Mouse (Mus musculus): Measurements from ENCODE around the gene Tmem45a. TPM values are rescaled to one million over a fixed set of nuclear protein-coding genes. Genes with fewer than 3 reads are reported as not detected.

The Tmem45a gene
- total RNA-seq, 2 experiments from 2014 or later, result not detected

GRCm38 (mm10) chr16:56799541-56800029, 86.4 kb downstream of the Tmem45a start:
- ATAC-seq (replicated peaks; ENCODE audit: low FRiP score, poor library complexity, severe bottlenecking), result no peak

GRCm38 (mm10) chr16:56798873-56799272, 87.1 kb downstream of the Tmem45a start:
- no peak for ATAC-seq (replicated peaks; ENCODE audit: low FRiP score, poor library complexity, severe bottlenecking)

GRCm38 (mm10) chr16:56795481-56796139, 90.4 kb downstream of the Tmem45a start, which contains the start of gene Adgrg7:
Gene Adgrg7 (minus strand): TSS chr16:56795855.
- ATAC-seq (replicated peaks; ENCODE audit: low FRiP score, poor library complexity, severe bottlenecking), result peak; percentile 39; the same call in 1 of the 2 replicates

GRCm38 (mm10) chr16:56794383-56795144, 91.4 kb downstream of the Tmem45a start:
- ATAC-seq (replicated peaks; ENCODE audit: low FRiP score, poor library complexity, severe bottlenecking), result no peak

GRCm38 (mm10) chr16:56793778-56794177, 92.2 kb downstream of the Tmem45a start:
- ATAC-seq (replicated peaks; ENCODE audit: low FRiP score, poor library complexity, severe bottlenecking), result no peak

- ATAC-seq (replicated peaks; ENCODE audit: low FRiP score, poor library complexity, severe bottlenecking), result no peak
Observed at GRCm38 (mm10) chr16:56785943-56786342, 100.0 kb downstream of the Tmem45a start.

- no peak for ATAC-seq (replicated peaks; ENCODE audit: low FRiP score, poor library complexity, severe bottlenecking)
Observed at GRCm38 (mm10) chr16:56771163-56772105, 114.5 kb downstream of the Tmem45a start.

Other genes starting within 250 kb of the Tmem45a start
- 32.8 and 65.0 TPM in 2 replicates for gene Tfg, start 168.7 kb downstream of the Tmem45a start, total RNA-seq (2015; ENCODE audit: low replicate concordance)
- gene Tfg, start 168.7 kb downstream of the Tmem45a start, total RNA-seq (2017; ENCODE audit: low replicate concordance), result 23.1 and 55.2 TPM in 2 replicates
- gene Adgrg7, start 90.3 kb downstream of the Tmem45a start, total RNA-seq (2015; ENCODE audit: low replicate concordance), result 1.8 and 6.7 TPM in 2 replicates
- gene Adgrg7, start 90.3 kb downstream of the Tmem45a start, total RNA-seq (2017; ENCODE audit: low replicate concordance), result 0.26 and 2.0 TPM in 2 replicates
- gene Lnp1, start 41.9 kb upstream of the Tmem45a start, total RNA-seq (2015; ENCODE audit: low replicate concordance), result not detected in 2 replicates
- gene Lnp1, start 41.9 kb upstream of the Tmem45a start, total RNA-seq (2017; ENCODE audit: low replicate concordance), result not detected in 2 replicates
- gene Tmem45a2, start 185.2 kb upstream of the Tmem45a start, total RNA-seq (2015; ENCODE audit: low replicate concordance), result not detected in 2 replicates
- gene Tmem45a2, start 185.2 kb upstream of the Tmem45a start, total RNA-seq (2017; ENCODE audit: low replicate concordance), result not detected in 2 replicates
- 16.8 and 21.3 TPM in 2 replicates for gene Tomm70a, start 235.5 kb upstream of the Tmem45a start, total RNA-seq (2015; ENCODE audit: low replicate concordance)
- gene Tomm70a, start 235.5 kb upstream of the Tmem45a start, total RNA-seq (2017; ENCODE audit: low replicate concordance), result 11.4 and 18.1 TPM in 2 replicates